Comparison of ENCODE assay signal across 13 mouse cellular contexts in genomic region chr11:106485611-106486010, GRCm38 (mm10). TPM values are rescaled to one million over a fixed set of nuclear protein-coding genes. Genes with fewer than 3 reads are reported as not detected.
DNase-seq lines count a peak whose midpoint lies in the region; ATAC-seq and TF ChIP-seq lines count a peak whose summit lies in the region.
"Had no signal": no experiment of that assay in that cellular context is flagged by ENCODE, and none has a peak within 500 bp of the region (broad histone marks: within the 10 kb centered on the region; RNA-seq: fewer than 3 reads in every experiment).

No protein-coding gene starts in this region.

- ATAC-seq in kidney, embryonic 14.5 days (ENCODE audit: low FRiP score, low TSS enrichment) = no peak
- ATAC-seq in liver, embryonic 12.5 days = no peak
- ATAC-seq: activated CD4-positive, CD25-positive, alpha-beta regulatory T cell, adult 4 months; forebrain, embryonic 15.5 days had no signal

- H3K4me2 ChIP-seq in kidney, embryonic 14.5 days (replicated peaks; ENCODE audit: low read depth, low read length) = no peak overlapping the region
- peak overlapping the region; percentile 89 for H3K4me2 ChIP-seq in liver, embryonic 12.5 days

- no peak for TF ChIP-seq POLR2A in testis, adult 2 months (IDR thresholded peaks at IDR 0.05; ENCODE audit: control insufficient read depth, low read depth, low read length)

- H3K4me1 ChIP-seq in kidney, embryonic 14.5 days (ENCODE audit: control insufficient read depth, insufficient read depth, low read length) = peaks cover 7% of the 10 kb centered on the region; the same call in 1 of the 2 replicates
- peaks cover 6% of the 10 kb centered on the region for H3K4me1 ChIP-seq in testis, adult 2 months (ENCODE audit: control insufficient read depth, insufficient read depth, low read length)
- peaks cover 57% of the 10 kb centered on the region for H3K4me1 ChIP-seq in liver, embryonic 12.5 days

- 79% methylated on average over 4 of the region's 4 CpGs for WGBS in kidney, embryonic 14.5 days
- 31% methylated on average over 4 of the region's 4 CpGs for WGBS in liver, embryonic 12.5 days (ENCODE audit: insufficient replicate concordance)

- DNase-seq in kidney, postnatal 4 days = no peak
- no peak for DNase-seq in testis, postnatal 14 days (ENCODE audit: low spot score)
- DNase-seq in left cerebral cortex, adult 11 months (ENCODE audit: low spot score) = no peak
- no peak for DNase-seq in spleen, postnatal 36 days (ENCODE audit: low spot score in 2 of 2)
- DNase-seq: cerebellum, adult 9-11 months; gastrocnemius, postnatal 25 days; left cerebral cortex, postnatal 4 days had no signal

- no peaks in the 10 kb centered on the region for H3K27me3 ChIP-seq in kidney, embryonic 14.5 days (ENCODE audit: control insufficient read depth, insufficient read depth, low read length)
- H3K27me3 ChIP-seq in testis, adult 2 months (ENCODE audit: control insufficient read depth, insufficient read depth, low read length) = no peaks in the 10 kb centered on the region
- H3K27me3 ChIP-seq in liver, embryonic 12.5 days (replicated peaks) = no peaks in the 10 kb centered on the region
- H3K27me3 ChIP-seq: forebrain, embryonic 15.5 days had no signal

- H3K4me3 ChIP-seq in kidney, embryonic 14.5 days (ENCODE audit: low read length) = peak overlapping the region; percentile 1; the same call in 1 of the 2 replicates
- H3K4me3 ChIP-seq in testis, adult 2 months (ENCODE audit: control insufficient read depth, low read depth, low read length) = no peak overlapping the region
- peak overlapping the region; percentile 99 for H3K4me3 ChIP-seq in liver, embryonic 12.5 days

- TF ChIP-seq CTCF in testis, adult 2 months (IDR thresholded peaks at IDR 0.05; ENCODE audit: control insufficient read depth, insufficient read depth, insufficient replicate concordance, low read depth, low read length) = no peak

- H3K36me3 ChIP-seq in kidney, embryonic 14.5 days (ENCODE audit: control insufficient read depth, insufficient read depth, low read length) = no peaks in the 10 kb centered on the region
- no peaks in the 10 kb centered on the region for H3K36me3 ChIP-seq in testis, adult 2 months (ENCODE audit: control insufficient read depth, insufficient read depth, low read length)
- H3K36me3 ChIP-seq in liver, embryonic 12.5 days = no peaks in the 10 kb centered on the region
- H3K36me3 ChIP-seq: forebrain, embryonic 15.5 days had no signal

- H3K9ac ChIP-seq in kidney, embryonic 14.5 days (ENCODE audit: low read depth, low read length) = no peak overlapping the region
- H3K9ac ChIP-seq in liver, embryonic 12.5 days = peak overlapping the region; percentile 63
- H3K9ac ChIP-seq: forebrain, embryonic 15.5 days had no signal

- H3K9me3 ChIP-seq in kidney, embryonic 14.5 days (ENCODE audit: control insufficient read depth, low read length) = no peaks in the 10 kb centered on the region
- no peaks in the 10 kb centered on the region for H3K9me3 ChIP-seq in liver, embryonic 12.5 days (replicated peaks)
- H3K9me3 ChIP-seq: forebrain, embryonic 15.5 days had no signal

- no peak overlapping the region for H3K27ac ChIP-seq in kidney, embryonic 14.5 days (ENCODE audit: low read depth, low read length)
- H3K27ac ChIP-seq in testis, adult 2 months (ENCODE audit: control insufficient read depth, insufficient read depth, low read depth, low read length) = peak overlapping the region; percentile 36
- H3K27ac ChIP-seq in liver, embryonic 12.5 days = peak overlapping the region; percentile 84
- H3K27ac ChIP-seq: forebrain, embryonic 15.5 days; layer of hippocampus, adult 2 months had no signal

RNA-seq across cellular contexts. Expression of gene Ern1, which starts 2.0 kb away (rescaled TPM):
- 4.0 and 9.0 TPM in 2 replicates for polyA plus RNA-seq in kidney, embryonic 14.5 days (2014; fragmentation: Nextera tagmentation; extraction: Ambion mirVana)
- 6.6 and 7.3 TPM in 2 replicates for polyA plus RNA-seq in testis, adult 2 months (2012; rRNA removed)
- polyA plus RNA-seq in liver, embryonic 12.5 days (2016; fragmentation: Nextera tagmentation; extraction: Ambion mirVana) = 6.7 and 6.8 TPM in 2 replicates
